Mouse (Mus musculus): ENCODE measurements around the gene Styxl1.

- TF ChIP-seq MAFK (IDR thresholded peaks at IDR 0.05; ENCODE audit: insufficient read depth, low read depth, low read length) (no peak), ZNF384 (IDR thresholded peaks at IDR 0.05; ENCODE audit: low read depth, low read length) (no peak), CHD2 (IDR thresholded peaks at IDR 0.05; ENCODE audit: low read depth, low read length) (no peak), HCFC1 (IDR thresholded peaks at IDR 0.05; ENCODE audit: borderline replicate concordance, insufficient read depth, low read length) (no peak), ZC3H11A (IDR thresholded peaks at IDR 0.05; ENCODE audit: borderline replicate concordance, low read depth, low read length) (no peak)
Measured at GRCm38 (mm10) chr5:135727871-135728270, 50.3 kb downstream of the Styxl1 start.

Data from ES-E14 (cell line).